Mouse (Mus musculus) olfactory bulb, adult 2 months (tissue): Measurements from ENCODE around the gene Sh3bgrl. TPM values are rescaled to one million over a fixed set of nuclear protein-coding genes. Genes with fewer than 3 reads are reported as not detected.

Source experiments
- H3K27ac ChIP-seq: fragments of 200-500 bp; 2 replicates; pipeline ENCODE4 v1.5.1; 2012; ENCODE audit warnings: low read depth, low read length; ENCODE audit not compliant: insufficient read depth
- H3K4me1 ChIP-seq: fragments of 200-500 bp; 2 replicates; pipeline ENCODE4 v1.6.1; 2012; ENCODE audit warnings: low read length; ENCODE audit not compliant: control insufficient read depth, insufficient read depth
- H3K4me3 ChIP-seq: fragments of 200-500 bp; 2 replicates; pipeline ENCODE4 v1.5.1; 2012; ENCODE audit warnings: mild to moderate bottlenecking, low read depth, low read length, moderate library complexity; ENCODE audit not compliant: insufficient read depth
- CTCF ChIP-seq: fragments of 200-500 bp; IDR thresholded peaks from 2 replicates; pipeline ENCODE4 v1.5.1; 2012; ENCODE audit warnings: low read depth, mild to moderate bottlenecking, low read length, moderate library complexity; ENCODE audit not compliant: insufficient read depth
- POLR2A ChIP-seq: fragments of 200-500 bp; IDR thresholded peaks from 2 replicates; pipeline ENCODE4 v1.6.1; 2012; ENCODE audit warnings: mild to moderate bottlenecking, low read depth, low read length, moderate library complexity; ENCODE audit not compliant: insufficient read depth
- WGBS: fragments of 180-500 bp; shearing (Covaris S2); methylation state at CpG from one replicate; pipeline ENCODE4 v1.1.7; 2018; 5-methylcytosine and 5-hydroxymethylcytosine counted together
- polyA plus RNA-seq: library from polyadenylated mRNA; stranded (reverse); fragments of >200 nt; gene quantifications from 2 replicates; pipeline ENCODE4 v1.2.4, GENCODE M21; 2012; ENCODE audit warnings: low replicate concordance; ENCODE audit not compliant: missing spikeins, insufficient read depth, insufficient read length

The Sh3bgrl gene
- polyA plus RNA-seq, 1 experiment = not detected

- Histone ChIP-seq H3K4me3 (no peak overlapping the region), H3K4me1 (no peaks in the 10 kb centered on the region), H3K27ac (no peak overlapping the region)
- WGBS = 66% methylated on average over 7 of the region's 7 CpGs
- TF ChIP-seq POLR2A = no peak
- no peak for TF ChIP-seq CTCF
Measured at GRCm38 (mm10) chrX:109127551-109128088, 32.5 kb downstream of the Sh3bgrl start.

- H3K4me3 ChIP-seq = no peak overlapping the region
- H3K4me1 ChIP-seq = no peaks in the 10 kb centered on the region
- H3K27ac ChIP-seq = no peak overlapping the region
- no peak for TF ChIP-seq CTCF
- WGBS = 92% methylated on average over 1 of the region's 1 CpGs
Measured at GRCm38 (mm10) chrX:109130066-109130465, 34.9 kb downstream of the Sh3bgrl start.

- H3K4me1 ChIP-seq = no peaks in the 10 kb centered on the region
- H3K27ac ChIP-seq = no peak overlapping the region
- no peak for TF ChIP-seq POLR2A
- no peak for TF ChIP-seq CTCF
- no peak overlapping the region for H3K4me3 ChIP-seq
- WGBS = 77% methylated on average over 2 of the region's 2 CpGs
Measured at GRCm38 (mm10) chrX:109131834-109132233, 36.7 kb downstream of the Sh3bgrl start.

- Histone ChIP-seq H3K27ac (no peak overlapping the region), H3K4me1 (no peaks in the 10 kb centered on the region), H3K4me3 (no peak overlapping the region)
- 72% methylated on average over 1 of the region's 1 CpGs for WGBS
- no peak for TF ChIP-seq CTCF
- no peak for TF ChIP-seq POLR2A
Measured at GRCm38 (mm10) chrX:109132463-109132862, 37.3 kb downstream of the Sh3bgrl start.

- H3K4me1 ChIP-seq = no peaks in the 10 kb centered on the region
- 67% methylated on average over 2 of the region's 2 CpGs for WGBS
- no peak for TF ChIP-seq POLR2A
- no peak overlapping the region for H3K4me3 ChIP-seq
- H3K27ac ChIP-seq = no peak overlapping the region
Measured at GRCm38 (mm10) chrX:109133500-109133899, 38.3 kb downstream of the Sh3bgrl start.

GRCm38 (mm10) chrX:109136306-109136705, 41.1 kb downstream of the Sh3bgrl start:
- no peaks in the 10 kb centered on the region for H3K4me1 ChIP-seq
- no peak overlapping the region for H3K27ac ChIP-seq
- TF ChIP-seq POLR2A (no peak), CTCF (no peak)
- no peak overlapping the region for H3K4me3 ChIP-seq

- Histone ChIP-seq H3K27ac (no peak overlapping the region), H3K4me1 (no peaks in the 10 kb centered on the region), H3K4me3 (no peak overlapping the region)
- no peak for TF ChIP-seq CTCF
- no peak for TF ChIP-seq POLR2A
- 71% methylated on average over 2 of the region's 2 CpGs for whole genome bisulfite sequencing
Measured at GRCm38 (mm10) chrX:109136820-109137219, 41.7 kb downstream of the Sh3bgrl start.

GRCm38 (mm10) chrX:109137295-109137694, 42.1 kb downstream of the Sh3bgrl start:
- H3K27ac ChIP-seq = no peak overlapping the region
- no peak overlapping the region for H3K4me3 ChIP-seq
- TF ChIP-seq CTCF = no peak
- no peak for TF ChIP-seq POLR2A
- WGBS = 60% methylated on average over 2 of the region's 2 CpGs
- no peaks in the 10 kb centered on the region for H3K4me1 ChIP-seq

- no peak overlapping the region for H3K27ac ChIP-seq
- no peak overlapping the region for H3K4me3 ChIP-seq
- WGBS = 73% methylated on average over 1 of the region's 1 CpGs
- TF ChIP-seq CTCF (no peak), POLR2A (no peak)
- no peaks in the 10 kb centered on the region for H3K4me1 ChIP-seq
Measured at GRCm38 (mm10) chrX:109141337-109141870, 46.2 kb downstream of the Sh3bgrl start.

GRCm38 (mm10) chrX:109142281-109142680, 47.1 kb downstream of the Sh3bgrl start:
- WGBS = 74% methylated on average over 4 of the region's 4 CpGs
- Histone ChIP-seq H3K27ac (no peak overlapping the region), H3K4me1 (no peaks in the 10 kb centered on the region), H3K4me3 (no peak overlapping the region)
- TF ChIP-seq POLR2A = no peak
- no peak for TF ChIP-seq CTCF
